Mouse (Mus musculus) CH12.LX (cell line): ENCODE measurements at regions not wholly inside any gene's neighbourhood (a gene's known extent, or its start where the extent isn't known, plus 50 kb on each side); places are given as distances from the start of the nearest gene placed in this dataset.

Experiments
- DNase-seq: peaks from one replicate; pipeline ENCODE4 v3.0.0-alpha.2; 2013; ENCODE audit errors: extremely low read depth
- H3K27ac ChIP-seq: 2 replicates; pipeline ENCODE4 v1.5.1; 2012; ENCODE audit warnings: low read depth, mild to moderate bottlenecking, control low read depth, moderate library complexity; ENCODE audit not compliant: insufficient read depth
- H3K27me3 ChIP-seq: replicated peaks from 2 replicates; pipeline ENCODE3; 2012; ENCODE audit warnings: inconsistent platforms
- H3K36me3 ChIP-seq, 2 experiments: replicated peaks in 1 of 2; 2 replicates each; pipeline versions ENCODE3 to v1.6.1; 2012; ENCODE audit warnings: inconsistent platforms in 1 of 2, low read length in 1 of 2, mild to moderate bottlenecking in 1 of 2, mixed read lengths in 1 of 2, moderate library complexity in 1 of 2; ENCODE audit not compliant: control insufficient read depth in 1 of 2, insufficient read depth in 1 of 2
- H3K4me1 ChIP-seq, 2 experiments: 2 replicates each; pipeline ENCODE4 v1.6.1; 2012; ENCODE audit warnings: inconsistent platforms in 1 of 2, moderate library complexity in 1 of 2; ENCODE audit not compliant: insufficient read depth in 2 of 2, control insufficient read depth in 1 of 2
- H3K4me2 ChIP-seq: 2 replicates; pipeline ENCODE4 v1.6.1; 2012; ENCODE audit warnings: low read depth, mild to moderate bottlenecking, control low read depth; ENCODE audit not compliant: poor library complexity, insufficient read depth, severe bottlenecking
- H3K4me3 ChIP-seq, 3 experiments: fragments of 150-350 bp in 1 of 3; sonication (generic) in 1 of 3; replicated peaks in 1 of 3; 2 replicates each; pipeline versions ENCODE3 to v1.5.1; 2011 to 2012; ENCODE audit warnings: low read depth in 2 of 3, low read length in 2 of 3, mild to moderate bottlenecking in 2 of 3, moderate library complexity in 2 of 3, control low read depth in 1 of 3, improper control_type of control experiment in 1 of 3, inconsistent platforms in 1 of 3, mixed read lengths in 1 of 3; ENCODE audit not compliant: poor library complexity in 1 of 3
- H3K79me2 ChIP-seq: replicated peaks from 2 replicates; pipeline ENCODE4 v1.6.1; 2012; ENCODE audit warnings: mild to moderate bottlenecking, moderate library complexity; ENCODE audit not compliant: control insufficient read depth, poor library complexity, insufficient read depth, severe bottlenecking; ENCODE audit errors: extremely low read depth
- H3K9ac ChIP-seq: 2 replicates; pipeline ENCODE4 v1.6.1; 2012; ENCODE audit warnings: low read depth, mild to moderate bottlenecking, control low read depth, moderate library complexity; ENCODE audit not compliant: insufficient read depth
- H3K9me3 ChIP-seq: replicated peaks from 2 replicates; pipeline ENCODE3; 2012; ENCODE audit warnings: low read length, inconsistent platforms, mixed read lengths
- BHLHE40 ChIP-seq: IDR thresholded peaks from 2 replicates; pipeline ENCODE4 v1.6.1; 2011; ENCODE audit warnings: mild to moderate bottlenecking, low read depth, low read length, improper control_type of control experiment
- CHD1 ChIP-seq: IDR thresholded peaks from 2 replicates; pipeline ENCODE4 v1.6.1; 2012; ENCODE audit warnings: low read depth, low read length, improper control_type of control experiment, inconsistent platforms
- CTCF ChIP-seq, 2 experiments: IDR thresholded peaks in 1 of 2; conservative IDR thresholded peaks in 1 of 2; 2 replicates each; pipeline ENCODE4 v1.5.1; 2011 to 2012; ENCODE audit warnings: low read depth in 2 of 2, low read length in 2 of 2, improper control_type of control experiment in 1 of 2, inconsistent platforms in 1 of 2, mild to moderate bottlenecking in 1 of 2, moderate library complexity in 1 of 2
- EP300 ChIP-seq: IDR thresholded peaks from 2 replicates; pipeline ENCODE4 v1.6.1; 2011; ENCODE audit warnings: low read length, improper control_type of control experiment
- HCFC1 ChIP-seq: IDR thresholded peaks from 2 replicates; pipeline ENCODE4 v1.6.1; 2012; ENCODE audit warnings: low read depth, mild to moderate bottlenecking, inconsistent platforms, low read length, improper control_type of control experiment
- IRF4 ChIP-seq: IDR thresholded peaks from 2 replicates; pipeline ENCODE4 v1.6.1; 2014; ENCODE audit warnings: low read depth, mild to moderate bottlenecking, inconsistent platforms, low read length, improper control_type of control experiment
- JUN ChIP-seq: IDR thresholded peaks from 2 replicates; pipeline ENCODE4 v1.6.1; 2011; ENCODE audit warnings: low read depth, mild to moderate bottlenecking, low read length, improper control_type of control experiment, moderate library complexity; ENCODE audit not compliant: insufficient read depth
- JUND ChIP-seq: conservative IDR thresholded peaks from 2 replicates; pipeline ENCODE4 v1.6.1; 2011; ENCODE audit warnings: low read depth, low read length, improper control_type of control experiment
- KAT2A ChIP-seq: IDR thresholded peaks from 2 replicates; pipeline ENCODE4 v1.6.1; 2012; ENCODE audit warnings: low read length, improper control_type of control experiment, inconsistent platforms; ENCODE audit not compliant: insufficient replicate concordance
- MAFK ChIP-seq: IDR thresholded peaks from 2 replicates; pipeline ENCODE4 v1.6.1; 2011; ENCODE audit warnings: low read length, improper control_type of control experiment; ENCODE audit not compliant: insufficient replicate concordance
- MAX ChIP-seq: IDR thresholded peaks from 2 replicates; pipeline ENCODE4 v1.6.1; 2011; ENCODE audit warnings: low read length, improper control_type of control experiment
- MEF2A ChIP-seq: IDR thresholded peaks from 2 replicates; pipeline ENCODE4 v1.6.1; 2014; ENCODE audit warnings: low read depth, mild to moderate bottlenecking, inconsistent platforms, low read length, improper control_type of control experiment, borderline replicate concordance
- MYC ChIP-seq: IDR thresholded peaks from 2 replicates; pipeline ENCODE4 v1.6.1; 2011; ENCODE audit warnings: low read depth, mild to moderate bottlenecking, improper control_type of control experiment, low read length
- NELFE ChIP-seq: IDR thresholded peaks from 2 replicates; pipeline ENCODE4 v1.6.1; 2011; ENCODE audit warnings: low read depth, low read length, improper control_type of control experiment
- POLR2A ChIP-seq: IDR thresholded peaks from 2 replicates; pipeline ENCODE4 v1.6.1; 2011; ENCODE audit warnings: low read depth, mild to moderate bottlenecking, improper control_type of control experiment, low read length
- POLR2AphosphoS2 ChIP-seq: IDR thresholded peaks from 2 replicates; pipeline ENCODE4 v1.6.1; 2011; ENCODE audit warnings: low read depth, low read length, improper control_type of control experiment
- SIN3A ChIP-seq: IDR thresholded peaks from 2 replicates; pipeline ENCODE4 v1.6.1; 2012; ENCODE audit warnings: low read length, improper control_type of control experiment, inconsistent platforms
- USF1 ChIP-seq: IDR thresholded peaks from 2 replicates; pipeline ENCODE4 v1.6.1; 2014; ENCODE audit warnings: low read depth, mild to moderate bottlenecking, inconsistent platforms, low read length, improper control_type of control experiment
- ZKSCAN1 ChIP-seq: IDR thresholded peaks from 2 replicates; pipeline ENCODE4 v1.6.1; 2012; ENCODE audit warnings: low read depth, inconsistent platforms, low read length, improper control_type of control experiment, borderline replicate concordance
- ZMIZ1 ChIP-seq: IDR thresholded peaks from 2 replicates; pipeline ENCODE4 v1.6.1; 2012; ENCODE audit warnings: low read depth, mild to moderate bottlenecking, inconsistent platforms, low read length, improper control_type of control experiment
- dilution Hi-C: fragments of 300-500 bp; cut with MboI; formaldehyde crosslinking; loops from 2 replicates; pipeline ENCODE4 v1.14.3; 2020; ENCODE audit warnings: low sequenced_read_pairs; ENCODE audit not compliant: extremely low pct_unique_long_range_greater_than_20kb, extremely low pct_ligation_motif_present
- in situ Hi-C: fragments of 300-500 bp; cut with MboI; formaldehyde crosslinking; loops from 3 replicates; pipeline ENCODE4 v1.14.3; 2019; ENCODE audit warnings: low sequenced_read_pairs, low pct_ligation_motif_present, low pct_unique_long_range_greater_than_20kb, mixed read lengths

DNA sequence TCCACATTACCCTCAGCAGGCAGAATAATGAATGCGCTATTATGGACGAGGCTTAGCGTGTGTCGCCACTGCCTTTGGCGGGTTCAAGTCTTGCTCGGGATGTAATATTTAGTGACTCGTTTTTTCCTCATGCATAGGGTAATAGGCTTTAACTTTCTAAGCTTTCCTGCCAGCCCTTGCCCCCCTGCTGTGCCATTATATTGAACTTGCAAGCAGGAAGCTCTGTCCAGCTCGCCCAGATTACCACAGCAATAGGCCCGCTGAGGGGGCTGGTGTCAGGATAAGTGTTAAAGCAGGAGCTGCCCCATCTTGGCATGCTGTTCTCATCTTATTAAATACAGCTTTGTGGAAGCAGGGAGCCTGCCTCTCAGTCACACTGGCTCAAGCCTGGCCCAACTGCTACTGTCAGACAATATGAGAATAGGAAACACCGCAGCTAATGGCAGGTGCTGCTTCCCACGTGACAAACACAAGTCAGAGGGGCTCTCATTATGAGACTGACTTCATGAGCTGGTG lies 105.8 kb upstream of the Cmc1 start:
- dilution Hi-C loops (no loop called here), in situ Hi-C loops (no loop called here)

DNA sequence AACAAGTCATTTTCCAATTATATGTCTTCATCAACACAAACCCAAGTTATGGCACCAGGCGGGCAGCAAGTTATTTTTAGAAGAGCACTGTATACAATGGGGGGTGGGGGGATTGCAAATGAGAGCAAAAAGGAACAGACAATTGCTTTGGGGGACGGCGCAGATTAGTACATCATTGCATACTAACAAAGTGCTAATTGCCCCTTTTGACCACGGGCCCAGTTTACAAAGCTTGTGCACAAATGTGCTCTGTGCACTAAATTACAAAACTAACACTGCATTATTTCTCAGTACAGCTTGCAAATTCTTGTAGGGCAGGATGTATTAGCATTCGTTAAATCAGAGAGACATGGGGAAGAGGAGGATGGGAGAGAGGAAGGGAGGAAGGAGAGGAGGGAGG lies 116.3 kb upstream of the Cmc1 start:
- TF ChIP-seq ZMIZ1 (no peak), KAT2A (no peak), ZKSCAN1 (no peak), POLR2AphosphoS2 (no peak), SIN3A (no peak), JUND (no peak), CTCF (conservative IDR thresholded peaks at IDR 0.05 in 1 of 2, IDR thresholded peaks at IDR 0.05 in 1 of 2; ENCODE audit: low read depth in 2 of 2, low read length in 2 of 2) (no peak), MAX (no peak), HCFC1 (no peak), MYC (no peak), MEF2A (no peak), CHD1 (no peak), JUN (no peak)
- no peaks in the 10 kb centered on the region for H3K79me2 ChIP-seq
- dilution Hi-C loops, result no loop called here

More for the DNA sequence above, 105.8 kb upstream of the Cmc1 start:
- Histone ChIP-seq H3K4me2 (no peak overlapping the region), H3K36me3 (no peaks in the 10 kb centered on the region), H3K79me2 (no peaks in the 10 kb centered on the region), H3K27me3 (no peaks in the 10 kb centered on the region), H3K9ac (no peak overlapping the region), H3K4me1 (peaks cover 4 to 5% of the 10 kb centered on the region in 2 experiments; a peak in 2 of 4 replicates), H3K9me3 (no peaks in the 10 kb centered on the region), H3K27ac (no peak overlapping the region), H3K4me3 (no peak overlapping the region)
- TF ChIP-seq IRF4, result no peak
- TF ChIP-seq BHLHE40, result peak; percentile 77
- TF ChIP-seq MAFK, result no peak
- TF ChIP-seq USF1, result peak; percentile 23; the same call in 1 of the 2 replicates
- TF ChIP-seq EP300, result no peak
- no peak for TF ChIP-seq NELFE
- TF ChIP-seq POLR2A, result no peak
- 0 out of 2 replicates have a peak, but pooled peaks have one; percentile 26 for TF ChIP-seq MAX
- DNase-seq, result peak; percentile 4

More for the DNA sequence above, 116.3 kb upstream of the Cmc1 start:
- Histone ChIP-seq H3K4me3 (no peak overlapping the region), H3K27ac (no peak overlapping the region), H3K9ac (no peak overlapping the region), H3K36me3 (no peaks in the 10 kb centered on the region), H3K27me3 (no peaks in the 10 kb centered on the region), H3K4me2 (no peak overlapping the region), H3K4me1 (no peaks in the 10 kb centered on the region), H3K9me3 (no peaks in the 10 kb centered on the region)
- in situ Hi-C loops, result no loop called here
- no peak for DNase-seq
